Mouse (Mus musculus) spleen, adult 2 months (tissue): Measurements from ENCODE around the gene Psma5. TPM values are rescaled to one million over a fixed set of nuclear protein-coding genes. Genes with fewer than 3 reads are reported as not detected.

Experiments used
- DNase-seq, 2 experiments: peaks; one replicate each; pipeline versions ENCODE4 v3.0.0 to v3.0.0-alpha.2; 2012 to 2021; ENCODE audit warnings: low spot score in 2 of 2, low read depth in 1 of 2
- H3K27ac ChIP-seq: fragments of 200-500 bp; 2 replicates; pipeline ENCODE4 v1.5.1; 2012; ENCODE audit warnings: low read length, inconsistent platforms; ENCODE audit not compliant: insufficient read depth
- H3K27me3 ChIP-seq: fragments of 200-500 bp; 2 replicates; pipeline ENCODE4 v1.6.1; 2012; ENCODE audit warnings: mild to moderate bottlenecking, moderate library complexity, low read length, inconsistent platforms; ENCODE audit not compliant: control insufficient read depth, insufficient read depth
- H3K36me3 ChIP-seq: fragments of 200-500 bp; 2 replicates; pipeline ENCODE4 v1.6.1; 2012; ENCODE audit warnings: mild to moderate bottlenecking, low read length, inconsistent platforms; ENCODE audit not compliant: control insufficient read depth, insufficient read depth
- H3K4me1 ChIP-seq: fragments of 200-500 bp; 2 replicates; pipeline ENCODE4 v1.6.1; 2011; ENCODE audit warnings: inconsistent platforms; ENCODE audit not compliant: control insufficient read depth, insufficient read depth, insufficient read length
- H3K4me3 ChIP-seq: fragments of 200-500 bp; 2 replicates; pipeline ENCODE4 v1.5.1; 2011; ENCODE audit warnings: mild to moderate bottlenecking, inconsistent platforms; ENCODE audit not compliant: insufficient read depth, insufficient read length; ENCODE audit errors: extremely low read depth
- CTCF ChIP-seq: fragments of 200-500 bp; IDR thresholded peaks from 2 replicates; pipeline ENCODE4 v1.5.1; 2011; ENCODE audit warnings: mild to moderate bottlenecking, inconsistent platforms; ENCODE audit not compliant: insufficient read depth, insufficient read length, insufficient replicate concordance; ENCODE audit errors: extremely low read depth
- POLR2A ChIP-seq: fragments of 200-500 bp; IDR thresholded peaks from 2 replicates; pipeline ENCODE4 v1.6.1; 2011; ENCODE audit warnings: low read depth, low read length, inconsistent platforms
- WGBS: fragments of 180-500 bp; shearing (Covaris S2); methylation state at CpG from one replicate; pipeline ENCODE4 v1.1.7; 2018; 5-methylcytosine and 5-hydroxymethylcytosine counted together
- polyA plus RNA-seq: library from polyadenylated mRNA; depleted of rRNA; stranded (reverse); fragments of >200 nt; gene quantifications from 2 replicates; pipeline ENCODE4 v1.2.3, GENCODE M21; 2012

Gene Psma5
- polyA plus RNA-seq, 1 experiment: 21.3 TPM

GRCm38 (mm10) chr3:108296220-108297049 lies 39.7 kb downstream of the Psma5 start:
- Histone ChIP-seq H3K27ac (no peak overlapping the region), H3K4me3 (no peak overlapping the region), H3K27me3 (no peaks in the 10 kb centered on the region)

GRCm38 (mm10) chr3:108297050-108297419 lies 40.3 kb downstream of the Psma5 start:
- no peaks in the 10 kb centered on the region for H3K27me3 ChIP-seq
- H3K36me3 ChIP-seq: no peaks in the 10 kb centered on the region
- no peak overlapping the region for H3K4me3 ChIP-seq
- TF ChIP-seq POLR2A (no peak), CTCF (no peak)
- 90% methylated on average over 7 of the region's 7 CpGs for WGBS
- no peak for DNase-seq
- no peak overlapping the region for H3K27ac ChIP-seq
- H3K4me1 ChIP-seq: no peaks in the 10 kb centered on the region

More at GRCm38 (mm10) chr3:108296220-108297049, 39.7 kb downstream of the Psma5 start:
- WGBS: 31% methylated on average over 14 of the region's 14 CpGs
- H3K36me3 ChIP-seq: no peaks in the 10 kb centered on the region
- no peaks in the 10 kb centered on the region for H3K4me1 ChIP-seq
- no peak for TF ChIP-seq POLR2A
- TF ChIP-seq CTCF: no peak
- no peak for DNase-seq

GRCm38 (mm10) chr3:108297603-108298553 lies 41.2 kb downstream of the Psma5 start:
- no peaks in the 10 kb centered on the region for H3K36me3 ChIP-seq
- no peak for DNase-seq
- no peak overlapping the region for H3K27ac ChIP-seq
- H3K27me3 ChIP-seq: no peaks in the 10 kb centered on the region
- H3K4me1 ChIP-seq: no peaks in the 10 kb centered on the region
- TF ChIP-seq POLR2A: no peak
- no peak for TF ChIP-seq CTCF
- WGBS: 62% methylated on average over 7 of the region's 7 CpGs
- no peak overlapping the region for H3K4me3 ChIP-seq

GRCm38 (mm10) chr3:108300455-108301030 lies 43.8 kb downstream of the Psma5 start:
- DNase-seq: no peak
- no peak overlapping the region for H3K27ac ChIP-seq
- no peak overlapping the region for H3K4me3 ChIP-seq
- H3K36me3 ChIP-seq: no peaks in the 10 kb centered on the region
- no peaks in the 10 kb centered on the region for H3K4me1 ChIP-seq
- 70% methylated on average over 6 of the region's 6 CpGs for WGBS
- H3K27me3 ChIP-seq: no peaks in the 10 kb centered on the region
- TF ChIP-seq POLR2A (no peak), CTCF (no peak)

GRCm38 (mm10) chr3:108303683-108304082 lies 47.0 kb downstream of the Psma5 start:
- Histone ChIP-seq H3K27me3 (no peaks in the 10 kb centered on the region), H3K4me1 (no peaks in the 10 kb centered on the region), H3K27ac (no peak overlapping the region), H3K4me3 (no peak overlapping the region), H3K36me3 (no peaks in the 10 kb centered on the region)
- no peak for DNase-seq
- 96% methylated on average over 8 of the region's 8 CpGs for WGBS
- TF ChIP-seq POLR2A (no peak), CTCF (no peak)

- 83% methylated on average over 4 of the region's 4 CpGs for whole genome bisulfite sequencing
- H3K27me3 ChIP-seq: no peaks in the 10 kb centered on the region
- H3K4me3 ChIP-seq: no peak overlapping the region
- no peaks in the 10 kb centered on the region for H3K4me1 ChIP-seq
- TF ChIP-seq CTCF: no peak
- no peak for TF ChIP-seq POLR2A
- no peak for DNase-seq
- H3K36me3 ChIP-seq: no peaks in the 10 kb centered on the region
- no peak overlapping the region for H3K27ac ChIP-seq
Measured at GRCm38 (mm10) chr3:108304747-108305146, 48.0 kb downstream of the Psma5 start.
